Mouse (Mus musculus) lung, embryonic 15.5 days (tissue): ENCODE measurements around the gene Agrp. TPM values are rescaled to one million over a fixed set of nuclear protein-coding genes. Genes with fewer than 3 reads are reported as not detected.

Experiments
- ATAC-seq: fragments of 200-750 bp; cut with Nextera tagmentation; 2 replicates; pipeline ENCODE4 v1.8.0; 2017; ENCODE audit warnings: moderate number of reproducible peaks, borderline replicate concordance; ENCODE audit not compliant: low FRiP score, low TSS enrichment; ENCODE audit errors: extremely low read depth
- H3K27ac ChIP-seq: fragments of 300-500 bp; sonication (generic); 2 replicates; pipeline ENCODE4 v1.5.1; 2015; ENCODE audit warnings: moderate library complexity, mild to moderate bottlenecking, inconsistent platforms
- H3K27me3 ChIP-seq: fragments of 300-500 bp; sonication (generic); 2 replicates; pipeline ENCODE4 v1.6.1; 2015; ENCODE audit warnings: inconsistent platforms
- H3K36me3 ChIP-seq: fragments of 300-500 bp; sonication (generic); 2 replicates; pipeline ENCODE4 v1.6.1; 2015; ENCODE audit warnings: inconsistent platforms
- H3K4me1 ChIP-seq: fragments of 300-500 bp; sonication (generic); 2 replicates; pipeline ENCODE4 v1.6.1; 2015; ENCODE audit warnings: inconsistent platforms
- H3K4me2 ChIP-seq: fragments of 300-500 bp; sonication (generic); 2 replicates; pipeline ENCODE4 v1.6.1; 2015; ENCODE audit warnings: inconsistent platforms, mild to moderate bottlenecking, moderate library complexity
- H3K4me3 ChIP-seq: fragments of 300-500 bp; sonication (generic); 2 replicates; pipeline ENCODE4 v1.5.1; 2015; ENCODE audit warnings: mild to moderate bottlenecking, inconsistent platforms
- H3K9ac ChIP-seq: fragments of 300-500 bp; sonication (generic); 2 replicates; pipeline ENCODE4 v1.6.1; 2015; ENCODE audit warnings: inconsistent platforms
- H3K9me3 ChIP-seq: fragments of 300-500 bp; sonication (generic); 2 replicates; pipeline ENCODE4 v1.6.1; 2016; ENCODE audit warnings: inconsistent platforms
- WGBS: fragments of 180-500 bp; shearing (Covaris S2); methylation state at CpG from one replicate; pipeline ENCODE4 v1.1.7; 2015; 5-methylcytosine and 5-hydroxymethylcytosine counted together
- polyA plus RNA-seq: library from polyadenylated mRNA; unstranded; fragments of >200 nt; fragmentation: Nextera tagmentation; extraction: Ambion mirVana; gene quantifications from 2 replicates; pipeline ENCODE4 v1.2.1, GENCODE M21; 2015

Gene Agrp
- polyA plus RNA-seq, 1 experiment from 2014 or later, result 0.79 TPM

DNA sequence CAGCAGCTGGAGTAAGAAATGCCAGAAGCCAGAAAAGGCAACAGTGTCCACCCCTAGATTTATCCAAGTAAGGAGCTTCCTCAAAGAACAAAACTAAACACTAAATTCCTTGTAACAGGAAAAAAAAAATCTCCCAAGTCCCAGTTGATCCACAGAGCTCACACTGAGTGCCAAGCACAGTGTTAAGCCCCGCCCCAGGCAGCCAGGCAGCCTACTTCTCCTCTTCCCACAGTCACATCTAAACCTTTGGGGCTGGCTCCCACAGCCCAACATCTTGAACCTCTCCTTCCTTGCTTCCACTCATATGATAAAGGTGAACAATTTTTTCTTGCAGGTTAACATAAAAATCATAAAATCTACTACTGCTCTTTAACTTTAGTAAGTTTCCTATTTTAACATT lies 73.3 kb downstream of the Agrp start:
- ATAC-seq, result no peak
- Histone ChIP-seq H3K27ac (no peak overlapping the region), H3K27me3 (0 out of 2 replicates have a peak, but pooled peaks cover 6% of the 10 kb centered on the region), H3K4me3 (no peak overlapping the region), H3K9ac (no peak overlapping the region), H3K9me3 (no peaks in the 10 kb centered on the region), H3K4me1 (peaks cover 31% of the 10 kb centered on the region), H3K4me2 (peak overlapping the region; percentile 1; the same call in 1 of the 2 replicates), H3K36me3 (no peaks in the 10 kb centered on the region)
- WGBS, result 70% methylated on average over 1 of the region's 1 CpGs

DNA sequence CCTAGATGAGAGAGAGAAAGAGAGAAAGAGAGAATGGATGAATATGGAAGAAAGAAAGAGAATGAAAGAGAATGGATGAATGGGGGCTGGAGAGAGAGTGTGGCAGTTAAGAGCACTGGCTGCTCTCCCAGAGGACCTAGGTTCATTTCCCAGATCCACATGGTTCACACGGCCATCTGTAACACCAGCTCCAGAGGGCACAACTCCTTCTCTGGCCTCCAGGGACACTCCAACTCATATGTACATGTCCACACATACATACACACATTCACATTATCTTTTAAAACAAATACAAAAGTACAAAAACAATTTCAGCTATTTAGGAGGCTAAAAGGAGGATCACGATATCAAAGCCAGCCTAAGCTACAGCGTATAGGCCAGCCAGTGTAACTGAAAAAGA lies 74.3 kb downstream of the Agrp start:
- H3K36me3 ChIP-seq, result no peaks in the 10 kb centered on the region
- H3K9me3 ChIP-seq, result no peaks in the 10 kb centered on the region
- no peak overlapping the region for H3K4me3 ChIP-seq
- H3K4me2 ChIP-seq, result no peak overlapping the region
- ATAC-seq, result no peak
- 0 out of 2 replicates have a peak, but pooled peaks cover 6% of the 10 kb centered on the region for H3K27me3 ChIP-seq
- no peak overlapping the region for H3K9ac ChIP-seq
- WGBS, result 90% methylated on average over 3 of the region's 3 CpGs
- peaks cover 31% of the 10 kb centered on the region for H3K4me1 ChIP-seq
- H3K27ac ChIP-seq, result no peak overlapping the region

DNA sequence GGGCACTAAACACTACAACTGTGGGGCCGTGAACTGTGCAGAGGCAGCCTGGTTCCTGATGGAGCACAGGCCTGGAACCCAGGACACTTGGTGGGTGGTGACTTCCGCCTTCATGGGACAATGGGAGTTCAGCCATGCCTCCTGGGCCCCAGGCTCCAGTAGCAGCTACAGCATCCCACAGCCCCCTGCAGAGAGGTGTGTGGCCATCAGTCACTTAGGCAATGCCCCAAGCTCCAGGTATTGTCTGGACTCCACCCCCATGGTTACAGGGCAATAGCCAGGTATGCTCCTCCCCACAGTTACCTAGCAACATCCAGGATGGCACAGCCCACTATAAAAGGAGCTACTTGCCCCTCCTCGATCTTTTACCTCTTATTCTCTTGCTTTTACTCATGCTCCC lies 82.0 kb downstream of the Agrp start:
- H3K4me1 ChIP-seq, result no peaks in the 10 kb centered on the region
- H3K27ac ChIP-seq, result no peak overlapping the region
- H3K36me3 ChIP-seq, result no peaks in the 10 kb centered on the region
- no peaks in the 10 kb centered on the region for H3K9me3 ChIP-seq
- 71% methylated on average over 3 of the region's 3 CpGs for WGBS
- H3K4me2 ChIP-seq, result no peak overlapping the region
- no peaks in the 10 kb centered on the region for H3K27me3 ChIP-seq
- no peak for ATAC-seq
- no peak overlapping the region for H3K9ac ChIP-seq
- no peak overlapping the region for H3K4me3 ChIP-seq

DNA sequence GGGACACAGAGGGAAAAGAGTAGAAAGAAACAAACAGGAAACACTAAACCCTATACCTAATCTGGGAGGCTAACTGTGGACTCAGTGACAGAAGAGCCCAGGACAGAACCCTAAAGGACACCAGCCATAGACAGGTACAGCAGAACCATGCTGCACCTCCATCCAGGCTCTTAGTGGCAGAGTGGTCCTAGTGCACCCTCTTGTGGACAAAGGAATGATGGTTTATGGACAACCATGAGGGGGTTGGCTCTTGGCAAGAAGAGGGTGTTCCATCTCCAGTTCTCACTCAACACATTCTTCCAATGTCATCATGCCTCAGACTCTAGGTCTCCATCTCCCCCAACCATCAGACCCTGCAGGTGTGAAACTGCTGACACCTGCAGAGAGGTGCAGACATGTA lies 83.1 kb downstream of the Agrp start:
- no peak overlapping the region for H3K9ac ChIP-seq
- no peaks in the 10 kb centered on the region for H3K27me3 ChIP-seq
- peak; percentile 62 for ATAC-seq

DNA sequence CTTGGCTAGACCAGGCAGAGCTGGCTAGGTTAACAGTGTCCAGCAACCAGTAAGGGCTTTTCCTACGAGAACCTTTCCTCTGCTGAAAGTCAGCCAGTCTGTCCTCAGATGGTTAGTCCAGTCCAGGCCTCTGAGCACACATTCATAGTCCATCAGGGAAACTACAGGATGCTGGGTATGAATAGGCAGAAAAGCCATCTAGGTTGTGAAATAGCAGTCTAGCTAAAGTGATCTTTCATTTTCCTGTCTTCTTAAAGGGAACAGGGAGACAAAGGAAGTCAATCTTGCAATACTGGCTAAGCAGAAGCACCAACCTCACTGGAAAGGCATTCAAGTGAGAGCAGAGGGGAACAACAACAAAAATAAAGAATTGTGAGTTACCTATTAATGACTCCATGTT lies 84.4 kb downstream of the Agrp start:
- no peak for ATAC-seq
- 69% methylated on average over 1 of the region's 1 CpGs for WGBS

More for the DNA sequence above, 83.1 kb downstream of the Agrp start:
- Histone ChIP-seq H3K36me3 (no peaks in the 10 kb centered on the region), H3K27ac (no peak overlapping the region), H3K4me3 (no peak overlapping the region), H3K4me1 (no peaks in the 10 kb centered on the region), H3K9me3 (no peaks in the 10 kb centered on the region), H3K4me2 (no peak overlapping the region)

DNA sequence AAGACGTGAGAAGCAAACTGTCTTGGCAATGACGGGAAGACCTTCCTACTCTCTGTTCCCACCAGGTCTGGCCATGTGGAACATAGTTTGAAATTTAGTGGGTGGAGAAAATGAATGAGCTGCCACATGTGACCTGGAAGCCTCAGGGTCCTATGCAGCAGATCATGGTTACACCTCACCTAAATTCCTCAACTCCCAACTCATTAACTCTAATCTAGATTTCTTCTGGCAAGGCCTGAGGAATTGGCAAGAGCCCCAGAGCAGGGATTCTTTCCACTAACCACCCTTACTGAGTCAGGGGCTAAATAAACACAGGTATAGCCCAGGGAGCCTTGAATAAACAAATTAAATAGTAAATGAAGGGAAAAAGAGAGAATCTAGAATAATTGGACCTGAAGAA lies 85.2 kb downstream of the Agrp start:
- Histone ChIP-seq H3K27ac (no peak overlapping the region), H3K4me1 (no peaks in the 10 kb centered on the region), H3K36me3 (no peaks in the 10 kb centered on the region), H3K4me3 (no peak overlapping the region), H3K9me3 (no peaks in the 10 kb centered on the region), H3K27me3 (no peaks in the 10 kb centered on the region), H3K4me2 (no peak overlapping the region), H3K9ac (no peak overlapping the region)
- 79% methylated on average over 2 of the region's 2 CpGs for WGBS
- ATAC-seq, result no peak

More for the DNA sequence above, 84.4 kb downstream of the Agrp start:
- no peak overlapping the region for H3K9ac ChIP-seq
- no peaks in the 10 kb centered on the region for H3K9me3 ChIP-seq
- no peaks in the 10 kb centered on the region for H3K27me3 ChIP-seq
- no peak overlapping the region for H3K4me3 ChIP-seq
- no peaks in the 10 kb centered on the region for H3K36me3 ChIP-seq
- H3K27ac ChIP-seq, result no peak overlapping the region
- no peaks in the 10 kb centered on the region for H3K4me1 ChIP-seq
- no peak overlapping the region for H3K4me2 ChIP-seq

DNA sequence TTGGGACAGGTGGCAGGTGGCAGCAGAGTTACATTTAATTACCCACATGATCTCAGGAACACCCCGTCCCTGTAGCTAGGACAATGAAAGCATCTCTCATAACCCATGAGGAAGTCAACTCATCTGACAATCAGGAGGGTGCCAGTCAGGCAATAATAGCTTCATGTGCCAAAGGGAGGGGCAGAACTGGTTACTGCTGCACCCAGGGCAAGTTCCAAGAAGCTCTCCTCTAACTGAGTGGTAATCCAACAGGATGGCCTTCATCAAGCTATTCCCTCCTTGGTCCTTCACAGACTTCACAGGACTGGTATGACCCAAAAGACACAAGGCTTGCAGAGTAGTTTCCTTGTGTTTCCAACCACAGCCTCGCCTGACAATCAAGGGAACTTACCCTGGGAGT lies 87.1 kb downstream of the Agrp start:
- ATAC-seq, result no peak
- 71% methylated on average over 2 of the region's 2 CpGs for WGBS
- H3K36me3 ChIP-seq, result no peaks in the 10 kb centered on the region
- no peak overlapping the region for H3K27ac ChIP-seq
- no peaks in the 10 kb centered on the region for H3K9me3 ChIP-seq
- H3K4me1 ChIP-seq, result peaks cover 16% of the 10 kb centered on the region
- H3K4me2 ChIP-seq, result no peak overlapping the region
- H3K9ac ChIP-seq, result no peak overlapping the region
- H3K4me3 ChIP-seq, result no peak overlapping the region
- no peaks in the 10 kb centered on the region for H3K27me3 ChIP-seq

DNA sequence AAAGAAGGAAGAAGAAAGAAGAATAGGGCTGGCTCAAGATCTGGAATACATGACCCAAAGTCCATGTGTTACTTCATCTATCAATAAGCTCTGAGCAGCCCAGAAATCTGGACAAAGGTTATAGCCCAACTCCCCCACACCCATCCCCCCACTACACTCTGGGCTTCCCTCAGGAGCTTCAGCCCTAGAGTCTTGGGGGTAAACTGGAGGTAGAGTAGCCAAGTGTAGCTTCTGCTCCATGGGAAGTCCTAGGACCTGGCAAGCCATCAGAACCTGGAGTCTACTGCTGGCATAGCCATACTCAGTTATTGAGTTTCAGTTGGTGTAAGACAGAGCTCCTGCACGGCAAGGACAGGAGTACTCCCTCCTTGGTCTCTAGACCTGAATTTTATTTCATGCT lies 87.7 kb downstream of the Agrp start:
- Histone ChIP-seq H3K4me3 (no peak overlapping the region), H3K9ac (no peak overlapping the region), H3K4me2 (no peak overlapping the region), H3K9me3 (no peaks in the 10 kb centered on the region), H3K27me3 (no peaks in the 10 kb centered on the region), H3K36me3 (no peaks in the 10 kb centered on the region), H3K4me1 (peaks cover 21% of the 10 kb centered on the region), H3K27ac (no peak overlapping the region)
- ATAC-seq, result no peak
- 84% methylated on average over 1 of the region's 1 CpGs for WGBS

DNA sequence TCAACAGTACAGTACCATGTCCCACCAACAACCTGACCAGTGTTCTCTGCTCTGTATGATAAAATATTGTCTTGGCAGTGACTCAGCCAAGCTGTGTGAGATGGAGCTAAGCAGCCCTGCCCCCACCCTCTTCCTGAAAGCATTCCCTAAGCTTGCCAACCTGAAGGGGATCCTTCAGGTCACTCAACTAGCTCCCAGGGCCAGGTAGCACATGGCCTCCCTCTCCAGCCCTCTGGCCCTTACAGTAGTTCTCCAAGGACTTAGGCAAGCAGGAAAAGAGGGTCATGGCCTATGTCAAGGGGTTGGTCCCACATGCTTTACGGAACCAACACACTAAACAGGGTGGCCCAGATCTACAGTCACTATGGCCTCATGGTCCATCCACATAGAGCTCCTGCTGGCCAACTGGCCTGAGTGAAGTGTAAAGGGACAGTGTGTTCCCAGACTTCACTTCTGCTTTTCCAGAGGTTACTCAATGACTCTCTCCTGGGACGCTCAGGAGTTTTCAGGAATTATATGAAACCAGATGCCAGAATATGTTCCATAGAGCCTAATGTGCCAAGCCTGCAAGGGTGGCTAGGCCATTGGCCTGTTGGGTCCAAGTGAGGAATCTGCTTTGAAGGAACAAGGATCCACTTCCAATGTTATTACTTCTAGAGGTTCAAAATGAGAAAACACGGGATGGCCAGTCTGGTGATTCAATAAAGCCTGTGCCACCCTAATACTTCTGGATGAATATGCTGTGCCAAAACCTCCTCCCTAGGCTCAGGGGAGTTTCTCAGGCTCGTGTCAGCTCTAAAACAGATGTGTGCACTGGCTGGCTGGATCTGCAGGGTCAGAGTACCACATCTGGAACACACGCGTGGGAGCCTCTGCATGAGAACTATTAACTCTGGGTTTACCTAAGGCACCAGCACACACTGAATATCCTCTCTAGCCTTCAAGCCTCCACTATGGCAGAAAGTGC lies 90.5 kb downstream of the Agrp start:
- no peaks in the 10 kb centered on the region for H3K27me3 ChIP-seq
- H3K4me2 ChIP-seq, result no peak overlapping the region
- peaks cover 29% of the 10 kb centered on the region for H3K4me1 ChIP-seq
- 79% methylated on average over 6 of the region's 6 CpGs for WGBS
- H3K4me3 ChIP-seq, result no peak overlapping the region
- H3K36me3 ChIP-seq, result no peaks in the 10 kb centered on the region
- H3K27ac ChIP-seq, result no peak overlapping the region
- no peak overlapping the region for H3K9ac ChIP-seq
- ATAC-seq, result no peak
- no peaks in the 10 kb centered on the region for H3K9me3 ChIP-seq

DNA sequence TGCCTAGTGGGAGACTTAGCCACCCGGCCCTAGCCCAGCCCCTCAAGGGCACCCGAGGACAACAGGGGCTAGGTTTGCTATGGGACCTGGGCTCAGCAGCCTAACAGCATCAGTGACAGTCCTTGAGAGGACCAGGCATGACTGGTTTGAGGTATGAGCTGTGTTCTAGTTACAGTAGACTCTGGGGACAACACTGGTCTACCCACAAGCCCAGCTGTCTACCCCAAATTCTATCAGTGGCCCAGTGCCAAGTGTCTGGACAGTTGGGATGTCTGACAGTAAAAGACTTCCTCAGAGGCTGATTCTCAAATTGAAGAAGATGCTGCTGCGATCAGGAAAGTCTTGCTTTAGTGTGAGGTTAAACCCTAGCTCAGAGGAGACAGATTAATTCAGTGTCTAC lies 91.9 kb downstream of the Agrp start:
- 72% methylated on average over 3 of the region's 3 CpGs for WGBS
- Histone ChIP-seq H3K4me1 (peaks cover 29% of the 10 kb centered on the region), H3K27ac (peak overlapping the region; percentile 76), H3K9ac (no peak overlapping the region), H3K4me2 (no peak overlapping the region), H3K4me3 (no peak overlapping the region), H3K36me3 (no peaks in the 10 kb centered on the region; the same call in 1 of the 2 replicates), H3K27me3 (no peaks in the 10 kb centered on the region), H3K9me3 (no peaks in the 10 kb centered on the region)
- peak; percentile 43; the same call in 1 of the 2 replicates for ATAC-seq

DNA sequence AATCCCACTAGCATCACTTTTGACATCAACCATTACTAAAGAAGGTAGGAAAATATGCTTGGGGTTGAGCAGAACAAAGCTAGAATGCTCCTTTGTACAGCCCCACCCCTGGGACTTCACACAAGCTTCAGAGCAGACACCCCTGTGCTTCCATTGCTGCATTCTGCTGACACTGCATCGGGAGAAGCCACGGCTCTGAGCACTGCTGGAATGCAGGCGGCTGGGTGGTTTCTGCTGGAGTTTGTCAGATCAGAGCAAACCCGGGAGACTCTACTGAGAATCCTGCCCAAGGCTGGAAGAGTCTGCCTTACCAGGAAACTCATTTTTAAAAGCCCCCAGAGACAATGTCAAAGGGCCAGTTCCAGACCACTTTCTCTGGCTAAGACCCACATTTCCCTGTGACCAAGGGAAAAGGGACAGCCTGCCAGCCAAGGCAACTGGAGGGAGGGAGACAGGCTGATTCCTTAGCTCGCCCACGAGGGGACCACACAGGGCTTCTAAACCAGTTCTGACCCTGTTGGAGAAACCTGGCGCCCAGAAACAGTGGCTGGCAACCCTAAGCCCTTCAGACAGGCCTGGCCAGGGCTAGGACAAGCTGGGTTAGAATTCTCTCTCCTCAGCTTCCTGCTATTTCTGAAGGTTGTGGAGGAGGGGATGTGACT lies 92.5 kb downstream of the Agrp start:
- ATAC-seq, result peak; percentile 73; the same call in 1 of the 2 replicates
- Histone ChIP-seq H3K27me3 (no peaks in the 10 kb centered on the region), H3K36me3 (no peaks in the 10 kb centered on the region; the same call in 1 of the 2 replicates), H3K4me2 (no peak overlapping the region), H3K4me3 (no peak overlapping the region), H3K27ac (peak overlapping the region; percentile 76), H3K9me3 (no peaks in the 10 kb centered on the region), H3K9ac (no peak overlapping the region), H3K4me1 (peaks cover 29% of the 10 kb centered on the region)
- WGBS, result 41% methylated on average over 7 of the region's 7 CpGs

DNA sequence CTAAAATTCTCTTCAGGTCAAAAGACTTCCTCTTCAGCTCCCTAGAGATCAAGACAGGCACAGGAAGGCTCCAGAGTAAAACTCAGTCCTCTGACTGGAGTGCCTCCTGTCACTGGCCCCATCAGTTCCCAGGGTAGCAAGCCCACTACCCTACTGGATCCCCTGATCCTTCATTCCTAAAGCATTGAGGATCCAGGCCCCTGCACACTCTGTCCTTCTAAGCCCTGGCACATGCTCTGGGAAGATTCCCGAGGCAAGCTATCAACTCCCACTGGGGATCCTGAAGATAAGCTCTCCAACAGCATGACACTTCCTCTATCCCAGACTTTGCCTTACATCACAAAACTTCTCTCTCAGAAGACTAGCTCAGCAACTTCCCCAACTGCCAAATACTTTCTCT lies 93.5 kb downstream of the Agrp start:
- H3K36me3 ChIP-seq, result peaks cover 8% of the 10 kb centered on the region
- peaks cover 29% of the 10 kb centered on the region for H3K4me1 ChIP-seq
- 20% methylated on average over 1 of the region's 1 CpGs for WGBS
- H3K9ac ChIP-seq, result no peak overlapping the region
- H3K4me3 ChIP-seq, result no peak overlapping the region
- ATAC-seq, result no peak
- H3K27me3 ChIP-seq, result no peaks in the 10 kb centered on the region
- H3K27ac ChIP-seq, result peak overlapping the region; percentile 48
- no peaks in the 10 kb centered on the region for H3K9me3 ChIP-seq
- no peak overlapping the region for H3K4me2 ChIP-seq
